Mouse (Mus musculus) thymus, adult 2 months (tissue): Measurements from ENCODE around the gene Kdm1a. TPM values are rescaled to one million over a fixed set of nuclear protein-coding genes. Genes with fewer than 3 reads are reported as not detected.

ENCODE experiments used
- DNase-seq: peaks from one replicate; pipeline ENCODE4 v3.0.0; 2021
- H3K27ac ChIP-seq: fragments of 200-500 bp; 2 replicates; pipeline ENCODE4 v1.5.1; 2012; ENCODE audit warnings: low read length, control low read depth; ENCODE audit not compliant: control insufficient read depth, insufficient read depth
- H3K27me3 ChIP-seq: fragments of 200-500 bp; 2 replicates; pipeline ENCODE4 v1.6.1; 2012; ENCODE audit warnings: mild to moderate bottlenecking, low read length, moderate library complexity, mixed read lengths; ENCODE audit not compliant: control insufficient read depth, insufficient read depth
- H3K36me3 ChIP-seq: fragments of 200-500 bp; 2 replicates; pipeline ENCODE4 v1.6.1; 2012; ENCODE audit warnings: mild to moderate bottlenecking, low read length, moderate library complexity; ENCODE audit not compliant: control insufficient read depth, insufficient read depth
- H3K4me1 ChIP-seq: fragments of 200-500 bp; replicated peaks from 2 replicates; pipeline ENCODE4 v1.6.1; 2012; ENCODE audit warnings: low read length; ENCODE audit not compliant: control insufficient read depth, insufficient read depth
- H3K4me3 ChIP-seq: fragments of 200-500 bp; 2 replicates; pipeline ENCODE4 v1.5.1; 2012; ENCODE audit warnings: mild to moderate bottlenecking, low read length, control low read depth, moderate library complexity; ENCODE audit not compliant: control insufficient read depth, insufficient read depth
- CTCF ChIP-seq: fragments of 200-500 bp; IDR thresholded peaks from 2 replicates; pipeline ENCODE4 v1.5.1; 2012; ENCODE audit warnings: mild to moderate bottlenecking, control low read depth, low read length, moderate library complexity, borderline replicate concordance; ENCODE audit not compliant: control insufficient read depth, poor library complexity, insufficient read depth; ENCODE audit errors: extremely low read depth
- POLR2A ChIP-seq: fragments of 200-500 bp; IDR thresholded peaks from 2 replicates; pipeline ENCODE4 v1.6.1; 2012; ENCODE audit warnings: mild to moderate bottlenecking, low read length, control low read depth, moderate library complexity; ENCODE audit not compliant: control insufficient read depth, poor library complexity, insufficient read depth; ENCODE audit errors: extremely low read depth
- WGBS: fragments of 180-500 bp; shearing (Covaris S2); methylation state at CpG from one replicate; pipeline ENCODE4 v1.1.7; 2018; 5-methylcytosine and 5-hydroxymethylcytosine counted together
- polyA plus RNA-seq: library from polyadenylated mRNA; depleted of rRNA; stranded (reverse); fragments of >200 nt; gene quantifications from 2 replicates; pipeline ENCODE4 v1.2.3, GENCODE M21; 2012

Gene Kdm1a
- polyA plus RNA-seq, 1 experiment = 70.4 TPM

GRCm38 (mm10) chr4:136601476-136601875 lies 1.0 kb downstream of the Kdm1a start:
- DNase-seq = peak; percentile 13
- Histone ChIP-seq H3K27me3 (no peaks in the 10 kb centered on the region), H3K4me1 (peaks cover 8% of the 10 kb centered on the region), H3K4me3 (peak overlapping the region; percentile 96), H3K36me3 (no peaks in the 10 kb centered on the region), H3K27ac (no peak overlapping the region)
- TF ChIP-seq POLR2A (no peak), CTCF (no peak)
- WGBS = 1% methylated on average over 13 of the region's 13 CpGs

- no peak for TF ChIP-seq CTCF
- no peak for TF ChIP-seq POLR2A
- Histone ChIP-seq H3K36me3 (no peaks in the 10 kb centered on the region), H3K4me3 (no peak overlapping the region), H3K4me1 (peaks cover 8% of the 10 kb centered on the region), H3K27me3 (no peaks in the 10 kb centered on the region), H3K27ac (no peak overlapping the region)
- 95% methylated on average over 2 of the region's 2 CpGs for WGBS
- DNase-seq = no peak
Observed at GRCm38 (mm10) chr4:136600536-136600935, 2.0 kb downstream of the Kdm1a start.

- TF ChIP-seq POLR2A = no peak
- H3K4me1 ChIP-seq = peaks cover 8% of the 10 kb centered on the region
- no peaks in the 10 kb centered on the region for H3K36me3 ChIP-seq
- H3K4me3 ChIP-seq = no peak overlapping the region
- no peak for DNase-seq
- over 99% methylated on average over 3 of the region's 3 CpGs for WGBS
- no peak overlapping the region for H3K27ac ChIP-seq
- H3K27me3 ChIP-seq = no peaks in the 10 kb centered on the region
Observed at GRCm38 (mm10) chr4:136599869-136600268, 2.7 kb downstream of the Kdm1a start.

DNA sequence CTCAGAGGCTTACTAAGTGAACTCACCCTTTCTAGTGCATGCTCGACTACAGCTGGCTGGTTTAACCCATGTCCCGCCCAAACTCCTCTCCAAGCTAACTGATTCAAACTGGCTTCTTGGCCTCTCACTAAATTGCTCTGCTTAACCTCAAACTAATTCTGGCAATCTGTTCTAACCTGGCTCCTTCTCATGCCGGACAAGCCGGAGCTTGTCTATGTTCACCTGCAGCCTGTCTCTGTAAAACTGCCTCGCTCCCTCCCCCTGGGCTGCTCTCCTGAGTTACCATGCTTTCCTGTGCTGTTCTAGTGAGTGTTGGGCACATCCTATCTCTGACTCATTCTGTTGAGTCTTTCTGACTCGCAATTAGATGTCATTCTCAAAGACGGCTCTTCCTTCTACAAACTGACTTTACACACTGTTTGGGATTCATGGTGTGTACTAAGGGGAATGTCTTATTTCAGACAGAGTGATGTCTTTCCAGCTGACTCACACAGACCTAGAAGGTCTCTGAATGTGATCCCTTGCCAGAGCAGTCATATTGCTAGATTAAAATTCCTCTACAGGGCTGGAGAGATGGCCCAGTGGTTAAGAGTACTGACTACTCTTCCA lies 4.2 kb downstream of the Kdm1a start:
- H3K4me1 ChIP-seq = peaks cover 8% of the 10 kb centered on the region
- 75% methylated on average over 7 of the region's 7 CpGs for WGBS

GRCm38 (mm10) chr4:136595221-136595620 lies 7.3 kb downstream of the Kdm1a start:
- DNase-seq = no peak
- H3K4me1 ChIP-seq = peaks cover 3% of the 10 kb centered on the region
- TF ChIP-seq POLR2A (no peak), CTCF (no peak)
- H3K27me3 ChIP-seq = no peaks in the 10 kb centered on the region
- H3K4me3 ChIP-seq = no peak overlapping the region
- 81% methylated on average over 6 of the region's 6 CpGs for WGBS
- H3K36me3 ChIP-seq = peaks cover 15% of the 10 kb centered on the region
- H3K27ac ChIP-seq = no peak overlapping the region

More for the DNA sequence above, 4.2 kb downstream of the Kdm1a start:
- H3K36me3 ChIP-seq = no peaks in the 10 kb centered on the region
- no peak for DNase-seq
- H3K4me3 ChIP-seq = no peak overlapping the region
- TF ChIP-seq CTCF = no peak
- TF ChIP-seq POLR2A = no peak
- H3K27ac ChIP-seq = no peak overlapping the region
- H3K27me3 ChIP-seq = no peaks in the 10 kb centered on the region

DNA sequence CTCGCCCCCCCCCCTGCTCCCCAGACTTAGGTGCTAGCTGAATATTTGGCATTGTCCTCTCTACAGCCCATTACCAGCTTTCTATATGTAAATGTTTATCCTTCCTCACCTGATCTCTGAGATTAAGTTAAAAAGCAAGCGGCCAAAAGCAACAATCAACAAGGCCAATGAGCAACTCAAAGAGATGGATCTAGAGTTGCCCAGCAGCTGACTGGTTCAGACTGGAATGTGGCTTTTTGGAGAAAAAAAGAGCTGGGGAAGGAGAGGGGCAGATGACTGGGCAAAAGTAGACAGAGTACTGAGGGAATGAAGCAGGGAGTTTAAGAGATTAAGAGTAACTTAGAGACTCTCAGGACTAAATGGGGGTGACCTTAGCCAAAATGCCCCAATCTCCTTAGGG lies 8.5 kb downstream of the Kdm1a start:
- H3K36me3 ChIP-seq = peaks cover 22% of the 10 kb centered on the region
- no peak overlapping the region for H3K27ac ChIP-seq
- peaks cover 3% of the 10 kb centered on the region for H3K4me1 ChIP-seq
- WGBS = 98% methylated on average over 2 of the region's 2 CpGs
- H3K27me3 ChIP-seq = no peaks in the 10 kb centered on the region
- TF ChIP-seq POLR2A (no peak), CTCF (no peak)
- DNase-seq = no peak
- H3K4me3 ChIP-seq = no peak overlapping the region

- DNase-seq = no peak
Observed at GRCm38 (mm10) chr4:136592111-136592510, 10.4 kb downstream of the Kdm1a start.

More at GRCm38 (mm10) chr4:136592111-136592510, 10.4 kb downstream of the Kdm1a start:
- H3K36me3 ChIP-seq = peaks cover 23% of the 10 kb centered on the region
- no peaks in the 10 kb centered on the region for H3K4me1 ChIP-seq
- no peak for TF ChIP-seq POLR2A
- no peak for TF ChIP-seq CTCF
- no peak overlapping the region for H3K27ac ChIP-seq
- no peaks in the 10 kb centered on the region for H3K27me3 ChIP-seq
- no peak overlapping the region for H3K4me3 ChIP-seq
- 75% methylated on average over 4 of the region's 4 CpGs for WGBS
